Mouse (Mus musculus): ENCODE data around the gene Faah. TPM values are rescaled to one million over a fixed set of nuclear protein-coding genes. Genes with fewer than 3 reads are reported as not detected.

The Faah gene
- total and polyA plus RNA-seq, 3 experiments: 0.14 to 1.4 (median 0.23) TPM

GRCm38 (mm10) chr4:115940681-115941080, 77.0 kb downstream of the Faah start:
- H3K27ac ChIP-seq: no peak overlapping the region
- intact Hi-C loops (cut with DNase I): no loop called here
- WGBS: 15% methylated on average over 3 of the region's 3 CpGs

GRCm38 (mm10) chr4:115939295-115940102, 78.2 kb downstream of the Faah start, which contains the start of gene Dmbx1:
Dmbx1 (minus strand) TSS chr4:115939926.
- 2% methylated on average over 71 of the region's 71 CpGs for WGBS
- Histone ChIP-seq H3K9ac (ENCODE audit: low read depth, low read length) (no peak within 1 kb of the TSS), H3K79me2 (replicated peaks; ENCODE audit: control insufficient read depth, insufficient read depth, low read length) (no peaks in the 10 kb centered on the region), H3K36me3 (ENCODE audit: control insufficient read depth, insufficient read depth, low read length) (no peaks in the 10 kb centered on the region), H3K4me1 (ENCODE audit: control insufficient read depth, insufficient read depth, low read length) (0 out of 2 replicates have a peak, but pooled peaks cover 2% of the 10 kb centered on the region), H3K27me3 (ENCODE audit: control insufficient read depth, insufficient read depth, low read length) (peaks cover 49% of the 10 kb centered on the region), H3K27ac (no peak within 1 kb of the TSS), H3K4me3 (no peak within 1 kb of the TSS)
- DNase-seq: peak; percentile 10 to 32
- intact Hi-C loops (cut with DNase I): no loop called here
- TF ChIP-seq CTCF (IDR thresholded peaks at IDR 0.05): no peak
- no peak for TF ChIP-seq EP300 (IDR thresholded peaks at IDR 0.05; ENCODE audit: insufficient read depth, low read depth, low read length)
- TF ChIP-seq POLR2A (IDR thresholded peaks at IDR 0.05; ENCODE audit: insufficient read depth, low read depth, low read length): no peak

More at GRCm38 (mm10) chr4:115940681-115941080, 77.0 kb downstream of the Faah start:
- peaks cover 42% of the 10 kb centered on the region for H3K27me3 ChIP-seq (ENCODE audit: control insufficient read depth, insufficient read depth, low read length)
- TF ChIP-seq CTCF (IDR thresholded peaks at IDR 0.05) (no peak), EP300 (IDR thresholded peaks at IDR 0.05; ENCODE audit: insufficient read depth, low read depth, low read length) (no peak), POLR2A (IDR thresholded peaks at IDR 0.05; ENCODE audit: insufficient read depth, low read depth, low read length) (no peak)
- H3K4me1 ChIP-seq (ENCODE audit: control insufficient read depth, insufficient read depth, low read length): 0 out of 2 replicates have a peak, but pooled peaks cover 2% of the 10 kb centered on the region
- no peaks in the 10 kb centered on the region for H3K36me3 ChIP-seq (ENCODE audit: control insufficient read depth, insufficient read depth, low read length)
- H3K9ac ChIP-seq (ENCODE audit: low read depth, low read length): no peak overlapping the region
- DNase-seq: no peak
- no peaks in the 10 kb centered on the region for H3K79me2 ChIP-seq (replicated peaks; ENCODE audit: control insufficient read depth, insufficient read depth, low read length)
- H3K4me3 ChIP-seq: no peak overlapping the region

GRCm38 (mm10) chr4:115938276-115939160, 79.2 kb downstream of the Faah start:
- intact Hi-C loops (cut with DNase I): no loop called here
- no peak overlapping the region for H3K4me3 ChIP-seq

GRCm38 (mm10) chr4:115937061-115937976, 80.4 kb downstream of the Faah start:
- no peak overlapping the region for H3K9ac ChIP-seq (ENCODE audit: low read depth, low read length)
- WGBS: 17% methylated on average over 19 of the region's 19 CpGs
- intact Hi-C loops (cut with DNase I): no loop called here
- TF ChIP-seq CTCF (IDR thresholded peaks at IDR 0.05) (no peak), POLR2A (IDR thresholded peaks at IDR 0.05; ENCODE audit: insufficient read depth, low read depth, low read length) (no peak), EP300 (IDR thresholded peaks at IDR 0.05; ENCODE audit: insufficient read depth, low read depth, low read length) (no peak)
- peaks cover 49% of the 10 kb centered on the region for H3K27me3 ChIP-seq (ENCODE audit: control insufficient read depth, insufficient read depth, low read length)
- DNase-seq: no peak
- H3K36me3 ChIP-seq (ENCODE audit: control insufficient read depth, insufficient read depth, low read length): no peaks in the 10 kb centered on the region
- 0 out of 2 replicates have a peak, but pooled peaks cover 2% of the 10 kb centered on the region for H3K4me1 ChIP-seq (ENCODE audit: control insufficient read depth, insufficient read depth, low read length)
- H3K79me2 ChIP-seq (replicated peaks; ENCODE audit: control insufficient read depth, insufficient read depth, low read length): no peaks in the 10 kb centered on the region
- no peak overlapping the region for H3K27ac ChIP-seq
- no peak overlapping the region for H3K4me3 ChIP-seq

More at GRCm38 (mm10) chr4:115938276-115939160, 79.2 kb downstream of the Faah start:
- H3K27ac ChIP-seq: no peak overlapping the region
- 0 out of 2 replicates have a peak, but pooled peaks cover 2% of the 10 kb centered on the region for H3K4me1 ChIP-seq (ENCODE audit: control insufficient read depth, insufficient read depth, low read length)
- peaks cover 52% of the 10 kb centered on the region for H3K27me3 ChIP-seq (ENCODE audit: control insufficient read depth, insufficient read depth, low read length)
- DNase-seq: peak; percentile 37 to 53
- H3K79me2 ChIP-seq (replicated peaks; ENCODE audit: control insufficient read depth, insufficient read depth, low read length): no peaks in the 10 kb centered on the region
- WGBS: 8% methylated on average over 37 of the region's 37 CpGs
- no peaks in the 10 kb centered on the region for H3K36me3 ChIP-seq (ENCODE audit: control insufficient read depth, insufficient read depth, low read length)
- H3K9ac ChIP-seq (ENCODE audit: low read depth, low read length): no peak overlapping the region
- TF ChIP-seq EP300 (IDR thresholded peaks at IDR 0.05; ENCODE audit: insufficient read depth, low read depth, low read length): no peak
- no peak for TF ChIP-seq CTCF (IDR thresholded peaks at IDR 0.05)
- no peak for TF ChIP-seq POLR2A (IDR thresholded peaks at IDR 0.05; ENCODE audit: insufficient read depth, low read depth, low read length)

- WGBS: 4% methylated on average over 20 of the region's 20 CpGs
- TF ChIP-seq EP300 (IDR thresholded peaks at IDR 0.05; ENCODE audit: insufficient read depth, low read depth, low read length) (no peak), CTCF (IDR thresholded peaks at IDR 0.05) (no peak), POLR2A (IDR thresholded peaks at IDR 0.05; ENCODE audit: insufficient read depth, low read depth, low read length) (no peak)
- intact Hi-C loops (cut with DNase I): no loop called here
- Histone ChIP-seq H3K9ac (ENCODE audit: low read depth, low read length) (no peak overlapping the region), H3K79me2 (replicated peaks; ENCODE audit: control insufficient read depth, insufficient read depth, low read length) (no peaks in the 10 kb centered on the region), H3K27me3 (ENCODE audit: control insufficient read depth, insufficient read depth, low read length) (peaks cover 47% of the 10 kb centered on the region), H3K4me1 (ENCODE audit: control insufficient read depth, insufficient read depth, low read length) (0 out of 2 replicates have a peak, but pooled peaks cover 2% of the 10 kb centered on the region), H3K27ac (no peak overlapping the region), H3K36me3 (ENCODE audit: control insufficient read depth, insufficient read depth, low read length) (no peaks in the 10 kb centered on the region), H3K4me3 (no peak overlapping the region)
- no peak for DNase-seq
Measured at GRCm38 (mm10) chr4:115936646-115937045, 81.1 kb downstream of the Faah start.
